Mouse (Mus musculus) gastrocnemius, adult 8-10 months (tissue): ENCODE results near the gene Olfr62. TPM values are rescaled to one million over a fixed set of nuclear protein-coding genes. Genes with fewer than 3 reads are reported as not detected.

Source experiments
- DNase-seq, 2 experiments: peaks; one replicate each; pipeline ENCODE4 v3.0.0; 2022; ENCODE audit warnings: low spot score in 2 of 2
- total RNA-seq, 4 experiments: library from RNA; stranded (reverse); gene quantifications; 2 replicates each; pipeline ENCODE4 v1.2.4; 2022

Olfr62 gene
- total RNA-seq, result not detected

DNA sequence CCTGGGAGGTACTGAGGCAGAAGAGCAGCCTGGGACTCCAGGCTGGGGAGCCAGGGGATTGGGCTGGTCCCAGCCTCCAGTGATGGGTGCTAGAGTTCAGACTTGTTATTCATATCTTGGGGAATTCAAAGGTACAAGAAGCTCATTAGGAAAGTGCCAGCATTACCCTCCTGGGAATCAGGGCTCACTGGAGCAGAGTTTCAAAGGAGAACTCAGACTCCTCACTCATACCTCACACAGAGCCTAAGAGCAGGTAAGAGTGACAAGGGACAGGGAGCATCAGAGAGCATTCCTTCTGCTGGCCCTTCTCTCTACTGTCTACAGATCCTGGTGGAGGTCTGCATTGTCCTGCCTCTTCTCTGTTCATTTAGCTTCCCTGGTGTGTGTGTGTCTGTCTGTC, at the start of gene Olfr62:
Gene Olfr62, plus strand, starts transcription at position 301 of the 400 bp plus-strand sequence.
- no peak for DNase-seq

GRCm38 (mm10) chr4:118609836-118610235, 48.9 kb upstream of the Olfr62 start:
- no peak for DNase-seq

DNA sequence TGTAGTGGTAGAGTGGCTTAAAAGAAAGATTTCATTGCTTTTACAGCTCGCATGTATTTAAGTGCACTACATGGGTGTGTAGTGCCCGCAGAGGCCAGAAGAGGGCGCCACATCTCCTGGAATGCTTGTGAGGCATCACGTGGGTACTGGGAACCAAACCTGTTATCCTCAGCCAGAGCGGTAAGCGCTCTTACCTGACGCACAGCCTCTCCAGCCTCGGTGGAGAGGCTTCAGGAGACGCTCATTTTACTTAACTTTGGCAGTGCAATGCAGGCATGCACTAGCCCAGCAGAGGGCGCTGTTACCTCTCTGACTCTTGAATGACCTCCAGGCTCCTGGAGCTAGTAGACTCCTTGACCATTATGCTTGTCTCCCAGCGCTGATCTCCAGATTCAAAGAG, 46.1 kb upstream of the Olfr62 start:
- DNase-seq, result no peak

DNA sequence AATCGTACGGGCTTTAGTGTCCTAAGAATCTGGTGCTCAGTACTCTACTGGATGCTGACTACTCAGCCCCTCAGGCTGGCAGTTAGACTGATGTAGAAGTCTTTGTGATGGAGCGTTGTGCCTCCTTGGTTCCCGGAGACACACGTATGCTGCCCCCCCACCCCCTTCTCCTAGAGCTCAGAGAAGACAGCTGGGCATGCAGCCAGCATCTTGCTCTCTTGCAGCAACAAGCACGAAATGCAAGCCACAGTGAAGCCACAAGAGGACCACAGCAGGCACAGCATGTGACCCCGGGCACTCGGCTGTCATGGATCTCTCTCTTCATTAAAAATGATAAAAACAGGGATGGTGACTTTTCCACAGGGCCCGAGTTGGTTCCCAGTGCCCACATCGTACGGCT, 43.3 kb upstream of the Olfr62 start:
- no peak for DNase-seq

DNA sequence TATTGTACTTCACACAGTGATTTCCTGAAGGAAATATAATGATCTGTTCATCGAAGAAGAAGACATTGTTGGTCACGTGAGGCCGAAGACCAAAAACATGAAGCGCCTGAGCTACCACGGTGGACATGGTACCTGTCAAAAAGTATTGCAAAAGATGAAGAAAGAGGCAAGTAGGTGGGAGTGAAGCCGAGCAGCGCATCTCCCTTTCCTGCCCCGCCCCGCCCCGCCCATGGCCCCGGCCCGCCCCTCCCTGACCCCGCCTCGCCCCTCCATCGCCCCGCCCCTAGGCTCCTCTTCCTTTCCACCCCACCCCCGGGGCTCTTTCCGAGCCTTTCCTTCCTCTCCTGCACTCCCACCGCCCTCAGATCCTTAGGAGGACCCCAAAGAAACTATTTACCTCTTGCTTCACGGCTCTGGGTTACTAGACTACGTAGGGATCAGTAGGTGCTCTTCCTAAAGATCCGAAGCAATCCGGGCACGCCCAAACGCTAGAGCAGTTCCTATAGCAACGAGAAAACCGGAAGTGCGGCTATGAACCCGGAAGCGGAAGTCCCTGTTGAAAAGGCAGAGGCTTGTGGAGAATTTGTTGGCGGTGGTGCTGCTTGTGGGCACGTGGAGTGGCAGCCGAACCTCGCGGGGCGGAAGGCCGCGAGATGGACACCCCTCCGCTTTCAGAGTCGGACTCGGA, 38.3 kb upstream of the Olfr62 start, which contains the start of the genes Cfap57 and Ebna1bp2:
Gene Cfap57, minus strand, starts transcription at position 499 of the 688 bp plus-strand sequence.
Gene Ebna1bp2, plus strand, starts transcription at position 521 of the 688 bp plus-strand sequence.
- DNase-seq, result peak; percentile 87 to 89

DNA sequence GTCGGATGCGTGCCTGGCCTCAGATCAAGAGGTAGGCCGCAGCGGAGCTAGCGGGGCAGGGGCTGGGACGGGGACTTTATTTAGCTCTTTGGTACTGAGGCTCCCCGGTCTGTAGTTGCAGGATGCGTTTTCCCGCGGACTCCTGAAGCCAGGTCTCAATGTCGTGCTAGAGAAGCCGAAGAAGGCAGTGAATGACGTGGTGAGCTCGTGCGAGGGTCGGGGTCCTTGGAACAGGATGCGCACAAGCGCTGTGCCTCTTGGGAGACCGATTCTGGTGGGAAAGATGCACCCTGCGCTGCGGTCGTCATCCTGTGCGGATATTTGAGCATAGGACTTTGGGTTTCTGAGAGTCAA, 37.8 kb upstream of the Olfr62 start:
- DNase-seq, result no peak

DNA sequence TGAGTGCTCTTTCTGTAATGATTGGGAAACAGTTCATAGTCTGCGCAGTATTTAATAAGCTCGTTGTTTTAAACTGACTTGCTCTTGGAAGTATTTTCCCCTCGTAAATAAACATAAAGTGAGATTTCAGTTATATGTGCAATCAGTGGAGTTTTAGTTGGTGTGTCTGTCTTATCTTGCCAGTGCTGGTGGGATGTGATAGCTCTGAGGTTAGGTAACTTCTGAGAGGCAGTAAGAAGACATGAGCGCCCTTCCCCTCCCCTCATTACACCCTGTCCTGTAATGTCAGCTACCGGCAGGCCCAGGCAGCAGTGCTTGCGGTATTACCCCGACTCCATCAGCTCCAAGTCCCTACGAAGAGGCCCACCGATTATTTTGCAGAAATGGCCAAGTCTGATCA, 37.0 kb upstream of the Olfr62 start:
- no peak for DNase-seq

DNA sequence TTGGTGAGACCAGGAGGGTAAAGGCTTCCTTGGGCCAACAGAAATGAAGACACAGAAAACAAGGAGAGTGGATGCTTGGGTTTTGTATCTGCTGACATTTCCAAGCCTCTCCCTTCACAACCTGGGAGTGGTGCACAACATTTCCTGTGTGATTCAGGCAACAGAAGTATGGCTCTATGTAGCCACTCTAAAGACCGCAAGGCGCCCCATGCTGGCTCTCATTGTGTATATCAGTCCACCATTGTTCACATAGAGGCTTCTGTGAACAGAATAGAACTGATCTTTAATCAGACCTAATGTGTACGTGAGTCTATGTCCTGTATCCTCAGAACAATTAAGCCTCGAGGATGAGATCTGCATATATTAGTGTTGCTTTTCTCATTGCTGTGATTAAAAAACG, 28.5 kb upstream of the Olfr62 start:
- DNase-seq, result no peak

DNA sequence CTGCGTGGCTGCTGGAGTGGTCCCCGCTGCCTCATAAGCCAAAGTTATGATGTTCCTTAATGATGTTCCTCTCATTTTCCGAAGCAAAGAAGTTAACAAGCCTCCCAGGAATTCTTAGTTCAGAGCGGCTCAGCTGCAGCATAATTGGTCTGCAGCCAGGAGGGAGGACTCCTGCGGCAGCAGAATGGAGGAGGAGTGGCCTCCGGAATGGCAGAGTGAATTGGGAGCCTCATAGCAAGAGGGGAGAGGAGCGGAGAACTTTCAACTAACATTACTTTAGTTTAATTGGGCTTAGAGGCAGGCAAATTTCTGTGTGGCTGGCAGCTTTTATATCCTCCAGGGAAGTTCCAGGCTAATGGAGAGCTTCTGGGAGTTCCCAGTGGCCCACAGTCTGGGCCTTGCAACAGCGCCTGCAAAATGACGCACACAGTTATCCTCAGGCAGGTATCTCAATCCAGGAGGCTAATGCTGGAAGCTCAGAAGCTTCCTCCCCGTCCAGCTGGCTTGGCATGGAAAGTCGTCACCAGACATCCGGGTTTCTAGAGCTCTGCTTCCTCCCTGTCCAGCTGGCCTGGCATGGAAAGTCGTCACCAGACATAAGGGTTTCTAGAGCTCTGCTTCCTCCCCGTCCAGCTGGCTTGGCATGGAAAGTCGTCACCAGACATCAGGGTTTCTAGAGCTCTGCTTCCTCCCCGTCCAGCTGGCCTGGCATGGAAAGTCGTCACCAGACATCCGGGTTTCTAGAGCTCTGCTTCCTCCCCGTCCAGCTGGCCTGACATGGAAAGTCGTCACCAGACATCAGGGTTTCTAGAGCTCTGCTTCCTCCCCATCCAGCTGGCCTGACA, 16.2 kb upstream of the Olfr62 start:
- DNase-seq, result no peak

GRCm38 (mm10) chr4:118645234-118645633, 13.5 kb upstream of the Olfr62 start:
- no peak for DNase-seq

DNA sequence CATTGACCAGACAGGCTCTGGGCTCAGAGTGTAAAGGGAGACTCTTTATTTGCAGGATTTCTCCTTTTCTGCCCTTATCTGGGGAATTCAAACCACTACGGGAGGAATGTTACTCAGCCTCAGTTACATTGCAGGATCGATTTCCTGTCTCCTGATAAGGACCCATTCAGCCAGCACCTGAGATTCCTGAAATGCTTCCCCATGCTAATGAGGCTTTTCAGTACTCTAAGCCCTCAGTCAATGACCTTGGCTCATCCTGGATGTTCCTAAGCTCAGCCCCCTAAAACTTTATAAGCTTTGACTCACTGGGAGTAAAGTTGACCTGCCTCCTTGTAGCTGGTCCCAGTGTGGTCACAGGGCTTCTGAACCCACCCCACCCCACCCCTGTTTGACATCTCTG, 28.3 kb downstream of the Olfr62 start:
- DNase-seq, result no peak

DNA sequence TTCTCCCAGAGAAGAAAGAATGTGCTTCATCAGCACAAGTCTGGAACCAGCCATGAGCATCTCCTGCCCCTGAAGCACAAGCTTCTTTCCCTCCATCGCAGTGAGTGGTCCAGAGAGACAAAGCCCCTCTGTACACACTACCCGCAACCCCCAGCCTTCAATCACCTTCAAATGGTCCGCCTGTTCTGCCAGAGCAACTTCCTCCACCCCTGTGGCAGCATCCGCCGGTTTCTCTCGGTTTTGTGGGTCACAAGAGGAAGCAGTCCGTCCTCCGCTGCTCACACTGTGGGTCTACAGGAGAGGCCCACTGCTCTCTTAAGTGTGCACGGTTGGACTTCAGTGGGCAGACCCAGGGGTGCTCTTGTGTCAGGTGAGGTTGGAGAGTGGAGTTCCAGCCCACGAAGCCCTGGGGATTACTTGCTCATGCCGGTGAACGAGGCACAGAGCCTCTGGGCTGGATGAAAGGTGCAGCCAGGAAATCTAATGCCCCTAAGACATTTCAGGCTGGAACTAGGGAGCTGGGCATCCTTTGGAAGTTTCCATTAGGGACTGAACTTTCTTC, 33.7 kb downstream of the Olfr62 start, which contains the start of gene Olfr1342:
Gene Olfr1342, minus strand, starts transcription at position 345 of the 562 bp plus-strand sequence.
- DNase-seq, result no peak

DNA sequence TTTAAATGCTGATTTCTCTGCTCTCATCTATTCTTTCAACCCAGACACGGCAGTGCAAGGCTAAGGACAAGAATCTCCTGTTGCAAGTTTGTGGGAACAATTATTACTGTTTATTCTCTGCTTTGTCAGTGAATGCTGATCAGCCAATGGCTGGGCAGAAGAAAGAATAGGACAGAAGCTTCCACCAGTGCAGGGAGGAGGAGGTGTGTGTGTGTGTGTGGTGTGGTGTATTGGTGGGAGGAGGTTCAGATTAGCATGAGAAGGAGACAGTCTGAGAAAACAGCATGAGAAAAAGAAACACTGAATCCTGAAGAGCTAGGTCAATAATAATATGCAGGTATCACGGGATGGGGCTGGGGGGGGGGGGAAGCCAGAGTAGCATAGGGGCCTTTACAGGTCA, 35.1 kb downstream of the Olfr62 start:
- DNase-seq, result no peak

- DNase-seq, result no peak
Measured at GRCm38 (mm10) chr4:118703223-118703622, 44.5 kb downstream of the Olfr62 start, which contains the start of gene Olfr1341. Gene Olfr1341, plus strand, starts transcription at chr4:118703523.

- no peak for DNase-seq
Measured at GRCm38 (mm10) chr4:118708086-118708485, 49.3 kb downstream of the Olfr62 start.

- DNase-seq, result no peak
Measured at GRCm38 (mm10) chr4:118711656-118712055, 52.9 kb downstream of the Olfr62 start.

Other genes with a start within 250 kb of the Olfr62 start
- gene Szt2, start 249.7 kb upstream of the Olfr62 start, total RNA-seq, result 1 to 10 TPM; 4.8 to 6.8 (median 5.5) TPM
- gene Med8, start 249.6 kb upstream of the Olfr62 start, total RNA-seq, result 10 to 100 TPM; 34.8 to 41.7 (median 38.3) TPM
- gene Elovl1, start 230.9 kb upstream of the Olfr62 start, total RNA-seq, result 1 to 10 TPM; 2.9 to 5.7 (median 4.3) TPM
- under 1 TPM in 1 of 4 experiments, not detected in 3; 0.20 TPM for gene Cdc20, start 221.6 kb upstream of the Olfr62 start, total RNA-seq
- not detected for gene Mpl, start 201.4 kb upstream of the Olfr62 start, total RNA-seq
- 10 to 100 TPM in 2 of 4 experiments, 1 to 10 TPM in 2; 9.0 to 13.3 (median 10.2) TPM for gene Tie1, start 168.9 kb upstream of the Olfr62 start, total RNA-seq
- gene 2610528J11Rik, start 132.0 kb upstream of the Olfr62 start, total RNA-seq, result not detected
- gene Tmem125, start 114.9 kb upstream of the Olfr62 start, total RNA-seq, result not detected
- not detected for gene Cfap57, start 38.2 kb upstream of the Olfr62 start, total RNA-seq
- gene Ebna1bp2, start 38.2 kb upstream of the Olfr62 start, total RNA-seq, result 10 to 100 TPM; 22.3 to 30.7 (median 25.1) TPM
- not detected for gene Olfr1342, start 33.8 kb downstream of the Olfr62 start, total RNA-seq
- not detected for gene Olfr1341, start 44.6 kb downstream of the Olfr62 start, total RNA-seq
- gene Olfr1340, start 61.2 kb downstream of the Olfr62 start, total RNA-seq, result not detected
- not detected for gene Olfr1339, start 73.2 kb downstream of the Olfr62 start, total RNA-seq
- not detected for gene Olfr1338, start 99.8 kb downstream of the Olfr62 start, total RNA-seq
- not detected for gene Olfr1337, start 123.6 kb downstream of the Olfr62 start, total RNA-seq
- gene Olfr1335, start 151.0 kb downstream of the Olfr62 start, total RNA-seq, result not detected
- not detected for gene Olfr1333, start 177.3 kb downstream of the Olfr62 start, total RNA-seq
- gene Olfr1331, start 205.7 kb downstream of the Olfr62 start, total RNA-seq, result not detected
- not detected for gene Olfr1330, start 229.6 kb downstream of the Olfr62 start, total RNA-seq